Mouse (Mus musculus): Measurements from ENCODE around the gene Gm20388. TPM values are rescaled to one million over a fixed set of nuclear protein-coding genes. Genes with fewer than 3 reads are reported as not detected.
A peak's percentile ranks its signal among the peaks of the same experiment; 100 is the strongest.

Gene Gm20388
- polyA plus RNA-seq, 1 experiment from 2014 or later, result not detected

DNA sequence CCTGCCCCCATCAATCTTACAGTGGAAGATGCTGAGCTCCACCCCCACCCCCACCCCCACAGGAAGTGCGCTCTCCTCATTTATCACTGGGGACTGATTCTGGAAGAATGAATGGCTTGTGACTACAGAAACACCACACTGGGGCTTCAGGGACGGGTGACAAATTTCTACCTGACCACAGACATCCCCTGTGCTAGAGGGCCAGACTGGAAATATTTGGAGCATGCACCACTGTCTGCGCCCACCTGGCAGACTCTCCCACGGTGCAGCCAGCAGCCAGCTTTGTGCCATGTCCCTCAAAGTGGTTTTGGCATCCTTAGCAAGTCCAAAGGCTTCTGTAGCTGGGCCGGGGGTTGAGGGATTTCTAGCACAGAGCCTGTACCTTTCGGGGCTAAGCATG lies 997.0 kb downstream of the Gm20388 start:
- TF ChIP-seq EP300 (optimal IDR thresholded peaks at IDR 0.05) (no peak), CTCF (IDR thresholded peaks at IDR 0.05; ENCODE audit: low read depth) (no peak)
- Histone ChIP-seq H3K36me3 (ENCODE audit: control insufficient read depth, insufficient read depth, low read length) (no peaks in the 10 kb centered on the region), H3K4me3 (ENCODE audit: low read depth, low read length) (no peak overlapping the region), H3K9me3 (ENCODE audit: control insufficient read depth, low read length) (no peaks in the 10 kb centered on the region), H3K27ac (replicated peaks) (no peak overlapping the region), H3K4me1 (replicated peaks; ENCODE audit: control insufficient read depth, insufficient read depth) (no peaks in the 10 kb centered on the region), H3K27me3 (ENCODE audit: control insufficient read depth, insufficient read depth, low read length) (no peaks in the 10 kb centered on the region), H3K4me2 (replicated peaks; ENCODE audit: low read depth) (no peak overlapping the region), H3K9ac (ENCODE audit: low read length) (no peak overlapping the region)
- ATAC-seq (ENCODE audit: low FRiP score, low TSS enrichment), result no peak
- 47% methylated on average over 6 of the region's 6 CpGs for WGBS
- DNase-seq (ENCODE audit: low spot score), result no peak

DNA sequence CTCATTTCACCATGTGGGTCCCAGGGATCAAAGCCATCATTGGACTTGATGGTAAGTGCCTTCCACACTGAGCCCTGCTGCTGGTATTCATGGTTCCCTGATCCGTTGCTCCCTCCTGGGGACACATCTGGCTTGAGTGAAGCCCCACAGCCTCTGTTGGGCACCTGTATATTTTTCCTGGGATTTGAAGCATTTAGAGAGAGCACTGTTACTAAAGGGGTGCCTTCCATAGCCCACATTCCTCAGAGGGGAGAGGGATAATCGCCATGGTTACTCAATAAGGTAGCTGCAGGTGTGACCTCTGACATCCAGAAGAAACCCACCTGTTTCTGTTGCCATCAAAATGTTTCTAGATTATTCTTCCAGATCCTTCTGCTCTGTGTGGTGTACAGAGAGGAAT lies 1000.3 kb downstream of the Gm20388 start:
- H3K4me3 ChIP-seq (ENCODE audit: low read depth, low read length), result no peak overlapping the region
- ATAC-seq (ENCODE audit: low FRiP score, low TSS enrichment) (no peak), DNase-seq (ENCODE audit: low spot score) (no peak)
- WGBS, result 60% methylated on average over 2 of the region's 2 CpGs
- no peak overlapping the region for H3K27ac ChIP-seq (replicated peaks)
- no peak for TF ChIP-seq EP300 (optimal IDR thresholded peaks at IDR 0.05)
- TF ChIP-seq CTCF (IDR thresholded peaks at IDR 0.05; ENCODE audit: low read depth), result no peak
- H3K9ac ChIP-seq (ENCODE audit: low read length), result no peak overlapping the region
- no peaks in the 10 kb centered on the region for H3K36me3 ChIP-seq (ENCODE audit: control insufficient read depth, insufficient read depth, low read length)
- H3K4me2 ChIP-seq (replicated peaks; ENCODE audit: low read depth), result no peak overlapping the region
- H3K4me1 ChIP-seq (replicated peaks; ENCODE audit: control insufficient read depth, insufficient read depth), result no peaks in the 10 kb centered on the region
- H3K9me3 ChIP-seq (ENCODE audit: control insufficient read depth, low read length), result no peaks in the 10 kb centered on the region
- no peaks in the 10 kb centered on the region for H3K27me3 ChIP-seq (ENCODE audit: control insufficient read depth, insufficient read depth, low read length)

DNA sequence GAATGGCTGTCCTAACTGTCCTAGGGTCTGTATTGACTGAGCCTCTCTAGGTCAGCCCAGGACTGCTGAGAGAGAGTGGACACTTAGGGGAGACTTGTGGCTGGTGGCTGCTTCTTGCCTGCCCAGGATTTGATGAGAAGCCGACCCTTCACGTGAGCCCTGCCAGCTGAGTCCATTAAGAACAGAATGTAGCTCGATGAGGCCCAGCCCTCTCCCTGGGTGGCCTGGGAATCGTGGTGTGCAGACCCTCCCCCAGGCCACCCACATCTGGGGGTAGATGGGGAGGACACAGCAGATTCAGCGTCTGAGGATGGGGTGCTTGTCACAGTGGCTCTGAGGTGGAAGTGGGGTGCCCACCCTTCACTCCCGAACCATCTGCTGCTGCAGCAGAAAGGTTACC lies 1001.8 kb downstream of the Gm20388 start:
- no peak for TF ChIP-seq EP300 (optimal IDR thresholded peaks at IDR 0.05)
- no peak for TF ChIP-seq CTCF (IDR thresholded peaks at IDR 0.05; ENCODE audit: low read depth)
- 30% methylated on average over 6 of the region's 6 CpGs for WGBS

GRCm38 (mm10) chr8:120916831-120917435 lies 1006.3 kb downstream of the Gm20388 start:
- Histone ChIP-seq H3K36me3 (ENCODE audit: control insufficient read depth, insufficient read depth, low read length) (no peaks in the 10 kb centered on the region), H3K9ac (ENCODE audit: low read length) (no peak overlapping the region), H3K27me3 (ENCODE audit: control insufficient read depth, insufficient read depth, low read length) (no peaks in the 10 kb centered on the region), H3K4me3 (ENCODE audit: low read depth, low read length) (no peak overlapping the region), H3K9me3 (ENCODE audit: control insufficient read depth, low read length) (no peaks in the 10 kb centered on the region), H3K4me1 (replicated peaks; ENCODE audit: control insufficient read depth, insufficient read depth) (no peaks in the 10 kb centered on the region), H3K27ac (replicated peaks) (no peak overlapping the region), H3K4me2 (replicated peaks; ENCODE audit: low read depth) (no peak overlapping the region)
- DNase-seq (ENCODE audit: low spot score), result no peak
- no peak for TF ChIP-seq EP300 (optimal IDR thresholded peaks at IDR 0.05)
- no peak for TF ChIP-seq CTCF (IDR thresholded peaks at IDR 0.05; ENCODE audit: low read depth)
- 65% methylated on average over 14 of the region's 14 CpGs for WGBS
- ATAC-seq (ENCODE audit: low FRiP score, low TSS enrichment), result no peak

More for the DNA sequence above, 1001.8 kb downstream of the Gm20388 start:
- Histone ChIP-seq H3K4me2 (replicated peaks; ENCODE audit: low read depth) (no peak overlapping the region), H3K36me3 (ENCODE audit: control insufficient read depth, insufficient read depth, low read length) (no peaks in the 10 kb centered on the region), H3K27ac (replicated peaks) (no peak overlapping the region), H3K4me1 (replicated peaks; ENCODE audit: control insufficient read depth, insufficient read depth) (no peaks in the 10 kb centered on the region), H3K27me3 (ENCODE audit: control insufficient read depth, insufficient read depth, low read length) (no peaks in the 10 kb centered on the region), H3K4me3 (ENCODE audit: low read depth, low read length) (no peak overlapping the region), H3K9ac (ENCODE audit: low read length) (no peak overlapping the region), H3K9me3 (ENCODE audit: control insufficient read depth, low read length) (no peaks in the 10 kb centered on the region)
- ATAC-seq (ENCODE audit: low FRiP score, low TSS enrichment), result no peak
- no peak for DNase-seq (ENCODE audit: low spot score)

DNA sequence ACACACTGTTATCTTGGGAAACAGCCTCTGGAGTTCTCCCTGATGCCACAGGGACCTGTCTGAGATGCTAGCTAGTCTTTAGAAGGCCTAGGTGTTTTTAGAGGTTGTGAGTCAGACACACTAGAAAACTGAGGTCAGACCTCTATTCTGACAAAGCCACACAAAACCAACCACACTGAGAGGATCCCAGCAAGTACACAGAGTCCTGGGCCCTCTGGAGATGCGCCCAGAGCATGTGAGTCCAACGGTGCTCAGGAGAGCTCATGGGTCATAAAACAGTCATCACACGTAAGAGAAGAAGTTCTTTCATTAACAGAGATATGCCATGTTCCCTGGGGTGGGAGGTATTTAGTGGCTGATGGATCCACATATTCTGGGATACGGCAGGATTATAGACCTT lies 1009.9 kb downstream of the Gm20388 start:
- Histone ChIP-seq H3K4me2 (replicated peaks; ENCODE audit: low read depth) (no peak overlapping the region), H3K9ac (ENCODE audit: low read length) (no peak overlapping the region), H3K4me3 (ENCODE audit: low read depth, low read length) (no peak overlapping the region), H3K9me3 (ENCODE audit: control insufficient read depth, low read length) (no peaks in the 10 kb centered on the region), H3K4me1 (replicated peaks; ENCODE audit: control insufficient read depth, insufficient read depth) (no peaks in the 10 kb centered on the region), H3K27ac (replicated peaks) (no peak overlapping the region), H3K36me3 (ENCODE audit: control insufficient read depth, insufficient read depth, low read length) (no peaks in the 10 kb centered on the region), H3K27me3 (ENCODE audit: control insufficient read depth, insufficient read depth, low read length) (no peaks in the 10 kb centered on the region)
- TF ChIP-seq CTCF (IDR thresholded peaks at IDR 0.05; ENCODE audit: low read depth), result no peak
- no peak for TF ChIP-seq EP300 (optimal IDR thresholded peaks at IDR 0.05)
- ATAC-seq (ENCODE audit: low FRiP score, low TSS enrichment) (no peak), DNase-seq (ENCODE audit: low spot score) (no peak)
- WGBS, result 78% methylated on average over 4 of the region's 4 CpGs

- TF ChIP-seq EP300 (optimal IDR thresholded peaks at IDR 0.05), result no peak
- TF ChIP-seq CTCF (IDR thresholded peaks at IDR 0.05; ENCODE audit: low read depth), result no peak
- WGBS, result 72% methylated on average over 9 of the region's 9 CpGs
- peak; percentile 13; the same call in 1 of the 2 replicates for ATAC-seq (ENCODE audit: low FRiP score, low TSS enrichment)
These were observed 1015.6 kb downstream of the Gm20388 start for GRCm38 (mm10) chr8:120926201-120926600.

More at GRCm38 (mm10) chr8:120926201-120926600, 1015.6 kb downstream of the Gm20388 start:
- Histone ChIP-seq H3K27me3 (ENCODE audit: control insufficient read depth, insufficient read depth, low read length) (no peaks in the 10 kb centered on the region), H3K4me2 (replicated peaks; ENCODE audit: low read depth) (no peak overlapping the region), H3K9ac (ENCODE audit: low read length) (no peak overlapping the region), H3K9me3 (ENCODE audit: control insufficient read depth, low read length) (no peaks in the 10 kb centered on the region), H3K4me1 (replicated peaks; ENCODE audit: control insufficient read depth, insufficient read depth) (no peaks in the 10 kb centered on the region), H3K27ac (replicated peaks) (no peak overlapping the region), H3K4me3 (ENCODE audit: low read depth, low read length) (no peak overlapping the region), H3K36me3 (ENCODE audit: control insufficient read depth, insufficient read depth, low read length) (no peaks in the 10 kb centered on the region)
- no peak for DNase-seq (ENCODE audit: low spot score)
